Mouse (Mus musculus) stomach, postnatal 0 days (tissue): ENCODE measurements around the gene Zfp362.

ENCODE experiments used
- CTCF ChIP-seq: IDR thresholded peaks from 2 replicates; pipeline ENCODE4 v1.5.1; 2016; ENCODE audit warnings: antibody characterized with exemption, low read depth, mild to moderate bottlenecking, moderate library complexity
- EP300 ChIP-seq: optimal IDR thresholded peaks from 2 replicates; pipeline ENCODE3; 2016; ENCODE audit warnings: antibody characterized with exemption

- no peak for TF ChIP-seq EP300
- no peak for TF ChIP-seq CTCF
These were observed 53.7 kb downstream of the Zfp362 start for GRCm38 (mm10) chr4:128752031-128752757.
